ENCODE assay signal across 26 mouse cellular contexts in genomic region chr3:107365341-107365740, GRCm38 (mm10). TPM values are rescaled to one million over a fixed set of nuclear protein-coding genes. Genes with fewer than 3 reads are reported as not detected.
DNase-seq lines count a peak whose midpoint lies in the region; ATAC-seq and TF ChIP-seq lines count a peak whose summit lies in the region.
"Had no signal": no experiment of that assay in that cellular context is flagged by ENCODE, and none has a peak within 500 bp of the region (broad histone marks: within the 10 kb centered on the region; RNA-seq: fewer than 3 reads in every experiment).

No protein-coding gene starts in this region.

- peaks cover 7% of the 10 kb centered on the region for H3K27me3 ChIP-seq in Patski
- 0 out of 2 replicates have a peak, but pooled peaks cover 7% of the 10 kb centered on the region for H3K27me3 ChIP-seq in limb, embryonic 13.5 days
- H3K27me3 ChIP-seq: embryonic facial prominence, embryonic 13.5 days had no signal

- H3K4me2 ChIP-seq in limb, embryonic 13.5 days (replicated peaks): no peak overlapping the region
- H3K4me2 ChIP-seq: embryonic facial prominence, embryonic 13.5 days; forebrain, embryonic 12.5 days; forebrain, embryonic 15.5 days; heart, embryonic 13.5 days; hindbrain, embryonic 14.5 days had no signal

- CTCF ChIA-PET in Patski (lab: Charles Lee): interaction anchor here (1.3 to 5.1 kb wide), 3 partner anchors 9 to 109 kb away, joined by 3 to 24 read pairs (median 5); no protein-coding TSS in a partner anchor

- POLR2A ChIA-PET in Patski (lab: Charles Lee): no interaction called here

- H3K27ac ChIP-seq in limb, embryonic 13.5 days: no peak overlapping the region
- H3K27ac ChIP-seq: embryonic facial prominence, embryonic 10.5 days; embryonic facial prominence, embryonic 13.5 days; forebrain, embryonic 12.5 days; forebrain, embryonic 15.5 days; heart, embryonic 13.5 days; hindbrain, embryonic 14.5 days; hindbrain, postnatal 0 days had no signal

- in situ Hi-C loops in Patski (cut with MboI; ENCODE audit: low pct_unique_long_range_greater_than_20kb): no loop called here

- ATAC-seq in Patski: peak; percentile 12
- peak; percentile 82 for ATAC-seq in limb, embryonic 13.5 days (ENCODE audit: low FRiP score, low read depth)
- 0 out of 2 replicates have a peak, but pooled peaks have one; percentile 11 for ATAC-seq in monocyte, adult 5-6 weeks (replicated peaks; ENCODE audit: insufficient number of reproducible peaks, low FRiP score, low TSS enrichment, poor library complexity, severe bottlenecking)
- ATAC-seq: CD4-positive, CD25-positive, alpha-beta regulatory T cell, adult 4 months; forebrain, embryonic 15.5 days; hindbrain, postnatal 0 days; inflammation-experienced regulatory T-cells, adult 6 months had no signal

- H3K9me3 ChIP-seq in limb, embryonic 13.5 days: no peaks in the 10 kb centered on the region
- H3K9me3 ChIP-seq: embryonic facial prominence, embryonic 10.5 days; embryonic facial prominence, embryonic 13.5 days; forebrain, embryonic 12.5 days; forebrain, embryonic 15.5 days; heart, embryonic 13.5 days had no signal

- H3K9ac ChIP-seq in limb, embryonic 13.5 days: no peak overlapping the region
- H3K9ac ChIP-seq: embryonic facial prominence, embryonic 13.5 days; forebrain, embryonic 12.5 days; forebrain, embryonic 15.5 days; heart, embryonic 13.5 days; hindbrain, embryonic 14.5 days had no signal

- 24% methylated on average over 4 of the region's 4 CpGs for WGBS in limb, embryonic 13.5 days

- H3K4me3 ChIP-seq in limb, embryonic 13.5 days: no peak overlapping the region
- H3K4me3 ChIP-seq: embryonic facial prominence, embryonic 10.5 days; embryonic facial prominence, embryonic 13.5 days; erythroblast, embryonic 14.5 days; forebrain, embryonic 12.5 days; forebrain, embryonic 15.5 days; heart, embryonic 13.5 days had no signal

- H3K4me1 ChIP-seq in limb, embryonic 13.5 days: peaks cover 31% of the 10 kb centered on the region

- no peak for DNase-seq in Patski (ENCODE audit: low read depth, low spot score)
- peak; percentile 27 for DNase-seq in R1 (ENCODE audit: low read depth, low spot score)
- no peak for DNase-seq in cerebellum, adult 11 months
- no peak for DNase-seq in spleen, adult 12 weeks (ENCODE audit: low spot score)
- DNase-seq: adrenal gland, postnatal 10 days; cerebellum, adult 11-12 months; cerebellum, adult 8-10 months; cerebellum, postnatal 10 days; cerebellum, postnatal 36 days; embryo, embryonic 11 days; gastrocnemius, postnatal 25 days; heart, adult 18-20 months; heart, postnatal 14 days; heart, postnatal 4 days had no signal

- no peak for TF ChIP-seq CTCF in Patski (IDR thresholded peaks at IDR 0.05)

- no peaks in the 10 kb centered on the region for H3K36me3 ChIP-seq in limb, embryonic 13.5 days
- H3K36me3 ChIP-seq: embryonic facial prominence, embryonic 10.5 days; embryonic facial prominence, embryonic 13.5 days; forebrain, embryonic 12.5 days; forebrain, embryonic 15.5 days; heart, embryonic 13.5 days had no signal

RNA-seq across cellular contexts. Expression of gene Rbm15, which starts 31.9 kb away (rescaled TPM):
- polyA plus RNA-seq in Patski (2021): 11.1 TPM
- 16.5 and 16.8 TPM in 2 replicates for polyA plus RNA-seq in limb, embryonic 13.5 days (2015; fragmentation: Nextera tagmentation; extraction: Ambion mirVana)
- total RNA-seq in monocyte, adult 5-6 weeks (2017): 22.2 to 45.8 TPM (median 22.5 TPM) in 3 replicates

Comparison
In these comparisons a context has a peak if more than half of its experiments do, and no peak if none do; other contexts are left out.
1. ATAC-seq: peak in every context shown above with its lines; median percentile 82 in limb, embryonic 13.5 days; 12 in Patski; 11 in monocyte, adult 5-6 weeks.